Mouse (Mus musculus): ENCODE data around the gene 9130213A22Rik. TPM values are rescaled to one million over a fixed set of nuclear protein-coding genes. Genes with fewer than 3 reads are reported as not detected.

9130213A22Rik gene
- polyA plus RNA-seq, 1 experiment from 2014 or later: 0.27 TPM

DNA sequence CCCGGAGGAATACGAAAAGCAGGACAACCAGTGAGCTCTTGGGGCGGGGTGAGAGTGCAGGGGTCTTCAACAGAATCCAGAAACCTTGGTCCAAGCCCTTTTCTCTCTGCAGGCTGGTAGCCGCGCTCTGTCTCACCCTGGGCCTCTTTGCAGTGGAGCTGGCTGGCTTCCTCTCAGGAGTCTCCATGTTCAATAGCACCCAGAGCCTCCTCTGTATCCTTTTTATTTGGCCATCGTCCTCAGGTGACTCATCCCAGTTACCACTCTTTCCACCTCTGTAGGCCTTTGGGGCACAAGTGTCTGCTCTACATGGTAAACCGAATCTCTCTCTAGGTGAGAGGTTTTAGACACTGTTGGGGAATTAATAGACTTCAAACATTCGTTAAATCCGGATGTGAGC lies 51.1 kb downstream of the 9130213A22Rik start:
- Histone ChIP-seq H3K36me3 (ENCODE audit: control insufficient read depth, insufficient read depth, low read length) (no peaks in the 10 kb centered on the region), H3K27ac (ENCODE audit: low read length) (peak overlapping the region; percentile 97), H3K27me3 (ENCODE audit: control insufficient read depth, insufficient read depth, low read length) (no peaks in the 10 kb centered on the region), H3K4me3 (replicated peaks; ENCODE audit: low read length) (peak overlapping the region; percentile 74), H3K9ac (ENCODE audit: low read length) (peak overlapping the region; percentile 89), H3K4me2 (ENCODE audit: low read depth, low read length) (peak overlapping the region; percentile 92), H3K4me1 (ENCODE audit: control insufficient read depth, insufficient read depth, low read length) (peaks cover 41% of the 10 kb centered on the region), H3K9me3 (replicated peaks; ENCODE audit: control insufficient read depth, low read length) (no peaks in the 10 kb centered on the region)
- WGBS: 29% methylated on average over 9 of the region's 9 CpGs
- ATAC-seq (ENCODE audit: insufficient read depth, low FRiP score): no peak

- Histone ChIP-seq H3K9me3 (replicated peaks; ENCODE audit: control insufficient read depth, low read length) (no peaks in the 10 kb centered on the region), H3K4me2 (ENCODE audit: low read depth, low read length) (peak within 1 kb of the TSS; percentile 92), H3K36me3 (ENCODE audit: control insufficient read depth, insufficient read depth, low read length) (no peaks in the 10 kb centered on the region), H3K4me3 (replicated peaks; ENCODE audit: low read length) (peak within 1 kb of the TSS; percentile 74), H3K27me3 (ENCODE audit: control insufficient read depth, insufficient read depth, low read length) (no peaks in the 10 kb centered on the region), H3K27ac (ENCODE audit: low read length) (peak within 1 kb of the TSS; percentile 97), H3K9ac (ENCODE audit: low read length) (peak within 1 kb of the TSS; percentile 89), H3K4me1 (ENCODE audit: control insufficient read depth, insufficient read depth, low read length) (peaks cover 46% of the 10 kb centered on the region)
- ATAC-seq (ENCODE audit: insufficient read depth, low FRiP score): peak; percentile 90
- under 1% methylated on average over 47 of the region's 47 CpGs for WGBS
Observed at GRCm38 (mm10) chr11:69070590-69071222, 51.7 kb downstream of the 9130213A22Rik start, which contains the start of gene Tmem107. TSS of gene Tmem107 (plus strand) at chr11:69070806.

- H3K9me3 ChIP-seq (replicated peaks; ENCODE audit: control insufficient read depth, low read length): no peaks in the 10 kb centered on the region
- 2% methylated on average over 13 of the region's 13 CpGs for WGBS
- H3K4me3 ChIP-seq (replicated peaks; ENCODE audit: low read length): peak overlapping the region; percentile 74
- H3K9ac ChIP-seq (ENCODE audit: low read length): peak overlapping the region; percentile 89
- H3K4me2 ChIP-seq (ENCODE audit: low read depth, low read length): peak overlapping the region; percentile 92
- peak overlapping the region; percentile 97 for H3K27ac ChIP-seq (ENCODE audit: low read length)
- no peaks in the 10 kb centered on the region for H3K36me3 ChIP-seq (ENCODE audit: control insufficient read depth, insufficient read depth, low read length)
- peaks cover 47% of the 10 kb centered on the region for H3K4me1 ChIP-seq (ENCODE audit: control insufficient read depth, insufficient read depth, low read length)
- no peaks in the 10 kb centered on the region for H3K27me3 ChIP-seq (ENCODE audit: control insufficient read depth, insufficient read depth, low read length)
- no peak for ATAC-seq (ENCODE audit: insufficient read depth, low FRiP score)
Observed at GRCm38 (mm10) chr11:69070093-69070492, 52.3 kb downstream of the 9130213A22Rik start.

Other genes starting within 250 kb of the 9130213A22Rik start
- gene Rnf222, start 234.0 kb downstream of the 9130213A22Rik start, polyA plus RNA-seq (2015; fragmentation: Nextera tagmentation; extraction: Ambion mirVana): 1.7 and 2.9 TPM in 2 replicates
- gene Rpl26, start 221.0 kb downstream of the 9130213A22Rik start, polyA plus RNA-seq (2015; fragmentation: Nextera tagmentation; extraction: Ambion mirVana): 885 and 932 TPM in 2 replicates
- gene Odf4, start 195.5 kb downstream of the 9130213A22Rik start, polyA plus RNA-seq (2015; fragmentation: Nextera tagmentation; extraction: Ambion mirVana): 0.30 TPM in 1 of 2 replicates, not detected in the other
- gene Arhgef15, start 165.1 kb downstream of the 9130213A22Rik start, polyA plus RNA-seq (2015; fragmentation: Nextera tagmentation; extraction: Ambion mirVana): 9.6 and 10.3 TPM in 2 replicates
- gene Slc25a35, start 154.5 kb downstream of the 9130213A22Rik start, polyA plus RNA-seq (2015; fragmentation: Nextera tagmentation; extraction: Ambion mirVana): 5.2 and 6.3 TPM in 2 replicates
- 46.7 and 57.6 TPM in 2 replicates for gene Rangrf, start 147.4 kb downstream of the 9130213A22Rik start, polyA plus RNA-seq (2015; fragmentation: Nextera tagmentation; extraction: Ambion mirVana)
- gene Pfas, start 114.1 kb downstream of the 9130213A22Rik start, polyA plus RNA-seq (2015; fragmentation: Nextera tagmentation; extraction: Ambion mirVana): 24.1 and 25.2 TPM in 2 replicates
- 34.5 and 43.9 TPM in 2 replicates for gene Ctc1, start 106.7 kb downstream of the 9130213A22Rik start, polyA plus RNA-seq (2015; fragmentation: Nextera tagmentation; extraction: Ambion mirVana)
- 120 and 134 TPM in 2 replicates for gene Aurkb, start 76.9 kb downstream of the 9130213A22Rik start, polyA plus RNA-seq (2015; fragmentation: Nextera tagmentation; extraction: Ambion mirVana)
- gene Borcs6, start 62.9 kb downstream of the 9130213A22Rik start, polyA plus RNA-seq (2015; fragmentation: Nextera tagmentation; extraction: Ambion mirVana): 7.2 and 7.8 TPM in 2 replicates
- gene Tmem107, start 51.8 kb downstream of the 9130213A22Rik start, polyA plus RNA-seq (2015; fragmentation: Nextera tagmentation; extraction: Ambion mirVana): 58.2 and 62.1 TPM in 2 replicates
- 79.9 and 88.5 TPM in 2 replicates for gene Vamp2, start 34.1 kb downstream of the 9130213A22Rik start, polyA plus RNA-seq (2015; fragmentation: Nextera tagmentation; extraction: Ambion mirVana)
- 21.8 and 22.3 TPM in 2 replicates for gene Per1, start 27.4 kb downstream of the 9130213A22Rik start, polyA plus RNA-seq (2015; fragmentation: Nextera tagmentation; extraction: Ambion mirVana)
- gene Hes7, start 2.2 kb downstream of the 9130213A22Rik start, polyA plus RNA-seq (2015; fragmentation: Nextera tagmentation; extraction: Ambion mirVana): 0.40 and 0.69 TPM in 2 replicates
- 2.0 and 5.4 TPM in 2 replicates for gene Aloxe3, start 3.3 kb upstream of the 9130213A22Rik start, polyA plus RNA-seq (2015; fragmentation: Nextera tagmentation; extraction: Ambion mirVana)
- 42.2 and 90.0 TPM in 2 replicates for gene Alox12b, start 34.4 kb upstream of the 9130213A22Rik start, polyA plus RNA-seq (2015; fragmentation: Nextera tagmentation; extraction: Ambion mirVana)
- 0.35 and 0.42 TPM in 2 replicates for gene Alox8, start 75.3 kb upstream of the 9130213A22Rik start, polyA plus RNA-seq (2015; fragmentation: Nextera tagmentation; extraction: Ambion mirVana)
- gene Gucy2e, start 114.4 kb upstream of the 9130213A22Rik start, polyA plus RNA-seq (2015; fragmentation: Nextera tagmentation; extraction: Ambion mirVana): not detected in 2 replicates
- 18.3 and 18.9 TPM in 2 replicates for gene Cntrob, start 201.2 kb upstream of the 9130213A22Rik start, polyA plus RNA-seq (2015; fragmentation: Nextera tagmentation; extraction: Ambion mirVana)
- 131 and 147 TPM in 2 replicates for gene Trappc1, start 201.4 kb upstream of the 9130213A22Rik start, polyA plus RNA-seq (2015; fragmentation: Nextera tagmentation; extraction: Ambion mirVana)
- 0.65 and 0.79 TPM in 2 replicates for gene Kcnab3, start 203.7 kb upstream of the 9130213A22Rik start, polyA plus RNA-seq (2015; fragmentation: Nextera tagmentation; extraction: Ambion mirVana)
- 11.8 TPM in 2 replicates for gene Rnf227, start 217.9 kb upstream of the 9130213A22Rik start, polyA plus RNA-seq (2015; fragmentation: Nextera tagmentation; extraction: Ambion mirVana)
- 48.5 and 55.4 TPM in 2 replicates for gene Chd3, start 246.8 kb upstream of the 9130213A22Rik start, polyA plus RNA-seq (2015; fragmentation: Nextera tagmentation; extraction: Ambion mirVana)